Mouse (Mus musculus): ENCODE data around the gene B3gnt2.

Gene B3gnt2

DNA sequence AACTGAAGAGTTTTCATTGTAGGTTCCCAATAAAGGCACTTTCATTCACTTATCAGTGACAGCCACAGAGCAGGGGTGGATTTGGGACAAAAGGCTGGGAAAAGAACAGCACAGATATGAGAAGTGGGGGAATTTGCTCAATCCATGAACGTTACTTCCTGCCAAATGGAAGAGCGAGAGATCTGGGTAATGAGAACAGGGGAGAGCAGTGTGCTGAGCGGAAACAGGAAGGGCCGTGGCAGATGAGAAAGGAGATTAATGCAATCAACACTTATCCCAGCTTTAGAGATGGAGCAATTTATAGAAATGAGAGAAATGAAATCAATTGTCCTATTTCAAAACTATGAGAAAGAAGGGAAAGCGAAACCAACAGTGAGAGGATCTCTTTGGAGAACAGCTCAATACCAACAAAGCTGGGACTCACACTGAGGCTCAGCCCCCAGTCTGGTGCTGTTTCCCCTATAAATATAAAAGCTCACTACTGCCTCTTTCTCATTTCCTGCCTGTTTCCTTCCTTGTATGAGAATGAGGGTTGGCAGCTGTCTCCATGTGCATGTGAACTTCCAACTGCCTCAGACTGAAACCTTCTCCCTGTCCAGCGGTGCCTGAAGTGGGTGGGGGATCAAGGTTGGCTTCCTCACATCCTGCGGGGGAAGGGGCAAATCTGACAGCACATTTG lies 11.0 kb upstream of the B3gnt2 start:
- peak; percentile 27 to 37 for DNase-seq (ENCODE audit: low spot score in 2 of 2)

DNA sequence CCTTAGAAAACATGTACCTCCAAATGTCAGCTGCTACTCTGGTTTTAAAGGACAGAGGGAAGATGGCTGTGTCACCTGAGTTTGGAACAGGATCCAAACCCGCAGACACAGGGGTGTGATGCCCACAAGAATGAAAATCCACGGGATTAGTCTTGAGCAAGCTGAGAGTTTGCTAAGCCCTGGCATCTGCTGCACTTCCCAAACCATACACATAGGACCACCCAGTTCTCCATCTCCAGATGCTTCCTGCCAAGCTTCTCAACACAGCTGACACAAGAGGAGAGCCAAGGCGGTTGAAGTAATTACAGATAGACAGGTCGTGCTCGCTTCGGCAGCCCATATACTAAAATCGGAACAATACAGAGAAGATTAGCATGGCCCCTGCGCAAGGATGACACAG lies 7.8 kb upstream of the B3gnt2 start:
- no peak for DNase-seq (ENCODE audit: low spot score in 2 of 2)

- DNase-seq (ENCODE audit: low spot score in 2 of 2), result no peak
Observed at GRCm38 (mm10) chr11:22867691-22868090, 6.9 kb upstream of the B3gnt2 start.

DNA sequence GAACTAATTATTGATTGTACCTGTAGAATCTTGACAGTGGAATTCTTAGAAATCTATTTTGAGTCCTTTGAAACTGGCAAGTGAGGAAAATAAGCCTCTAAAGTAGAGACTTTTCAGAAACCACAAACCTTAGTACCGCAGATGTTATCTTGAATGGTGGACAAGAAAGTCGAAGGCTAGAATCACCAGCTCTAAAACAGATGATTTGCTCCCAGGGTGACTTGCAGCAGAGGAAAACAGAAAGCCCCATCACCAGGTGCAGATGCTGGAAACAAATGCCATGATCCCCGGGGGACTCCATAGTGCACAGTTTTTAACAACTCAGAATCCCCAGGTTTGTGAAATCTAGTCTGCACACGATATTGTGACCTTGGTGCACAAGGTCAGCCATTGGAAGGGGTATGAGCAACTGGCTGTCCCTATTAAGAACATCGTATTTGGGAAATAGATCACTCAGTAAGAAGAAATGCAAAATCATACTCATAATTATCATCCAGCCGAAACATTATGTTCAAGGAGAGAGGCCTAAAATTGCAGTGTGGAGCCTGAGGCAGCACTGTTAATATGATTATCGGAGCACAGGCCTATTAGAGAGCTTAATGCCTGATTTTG lies 5.0 kb upstream of the B3gnt2 start:
- no peak for DNase-seq (ENCODE audit: low spot score in 2 of 2)

GRCm38 (mm10) chr11:22864305-22865060 lies 3.7 kb upstream of the B3gnt2 start:
- no peak for DNase-seq (ENCODE audit: low spot score in 2 of 2)

GRCm38 (mm10) chr11:22863581-22863980 lies 2.8 kb upstream of the B3gnt2 start:
- DNase-seq (ENCODE audit: low spot score in 2 of 2), result no peak

GRCm38 (mm10) chr11:22861315-22861714 lies 554 bp upstream of the B3gnt2 start:
- no peak for DNase-seq (ENCODE audit: low spot score in 2 of 2)

DNA sequence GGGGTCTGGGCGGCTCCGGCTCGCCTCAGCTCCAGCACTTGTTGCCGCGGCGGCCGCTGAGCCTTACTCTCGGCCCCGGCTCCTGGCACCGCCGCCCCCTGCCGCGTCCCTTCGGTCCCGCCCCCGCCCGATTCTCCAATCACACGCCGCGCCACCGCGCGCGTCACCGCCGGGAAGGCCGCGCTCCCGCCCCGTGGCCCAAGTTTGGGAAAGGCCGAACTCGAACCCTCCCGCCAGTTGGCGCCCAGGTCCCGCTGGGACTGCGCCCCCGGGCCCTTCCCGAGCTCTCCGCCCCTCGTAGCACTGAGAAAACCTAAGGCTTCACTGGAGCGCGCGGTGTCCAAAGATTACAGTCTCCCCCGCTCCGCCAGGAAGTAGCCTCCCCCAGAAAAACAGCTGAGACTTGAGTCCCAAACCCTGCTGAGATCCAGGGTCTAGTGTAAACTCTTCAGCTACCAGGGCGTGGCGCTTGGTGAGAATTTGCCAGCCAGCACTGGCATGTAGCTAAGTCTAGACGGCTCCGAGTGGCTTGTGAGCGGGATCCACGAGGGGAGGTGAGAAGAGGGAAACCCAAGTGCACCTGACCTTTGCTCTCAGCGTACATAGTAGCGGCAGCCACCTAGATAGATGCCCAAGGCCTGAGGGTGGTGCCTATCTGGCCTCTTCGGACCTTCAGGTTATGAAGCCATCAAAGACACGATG lies 977 bp downstream of the B3gnt2 start:
- peak; percentile 84 to 89 for DNase-seq (ENCODE audit: low spot score in 2 of 2)

- DNase-seq (ENCODE audit: low spot score in 2 of 2), result no peak
Observed at GRCm38 (mm10) chr11:22859301-22859632, 1.5 kb downstream of the B3gnt2 start.

DNA sequence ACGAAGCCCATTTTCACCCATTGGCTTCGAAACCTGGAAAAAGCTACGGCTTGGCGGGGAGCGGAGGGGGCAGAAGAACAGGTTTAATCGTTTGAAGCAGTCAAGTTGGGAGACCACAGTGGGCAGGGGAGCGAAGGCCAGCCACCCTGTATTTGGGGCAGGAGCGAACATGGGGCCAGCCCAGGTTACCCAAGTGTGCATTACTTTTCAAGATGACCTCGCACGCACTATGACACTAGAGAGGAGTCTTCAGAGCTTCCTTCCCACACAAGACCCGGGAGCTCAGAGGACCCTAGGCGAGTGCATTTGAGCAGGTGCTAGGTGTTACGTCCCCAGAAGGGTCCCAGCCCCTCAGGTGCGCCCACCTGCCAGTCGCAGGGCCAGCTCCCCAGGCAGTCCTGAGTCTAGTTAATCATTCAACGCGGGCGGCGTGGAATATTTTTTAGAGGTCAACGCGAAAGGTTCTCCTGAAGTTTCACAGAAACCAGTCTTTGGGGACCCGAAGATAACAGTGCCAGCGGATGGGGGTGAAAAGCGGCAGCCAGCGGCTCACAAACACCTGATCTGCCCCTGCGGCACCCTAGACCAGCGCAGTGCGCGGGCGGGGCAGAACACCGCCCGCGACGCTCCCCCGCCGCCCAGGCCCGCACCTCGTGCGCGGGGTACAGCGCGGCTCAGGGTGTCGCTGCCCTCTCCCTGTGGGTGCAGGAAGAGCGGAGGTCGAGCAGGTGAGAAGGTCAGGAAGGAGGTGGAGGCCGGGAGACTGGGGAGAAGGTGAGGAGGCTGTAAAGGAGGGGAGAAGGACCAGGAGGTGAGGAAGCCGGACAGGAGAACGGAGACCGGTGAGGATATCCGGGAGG lies 2.1 kb downstream of the B3gnt2 start:
- peak; percentile 43 to 44 for DNase-seq (ENCODE audit: low spot score in 2 of 2)

- DNase-seq (ENCODE audit: low spot score in 2 of 2), result peak in 1 of 2 experiments; percentile 40
Observed at GRCm38 (mm10) chr11:22857705-22858440, 2.9 kb downstream of the B3gnt2 start.

- DNase-seq (ENCODE audit: low spot score in 2 of 2), result no peak
Observed at GRCm38 (mm10) chr11:22857106-22857704, 3.6 kb downstream of the B3gnt2 start.

- no peak for DNase-seq (ENCODE audit: low spot score in 2 of 2)
Observed at GRCm38 (mm10) chr11:22856371-22856965, 4.3 kb downstream of the B3gnt2 start.

DNA sequence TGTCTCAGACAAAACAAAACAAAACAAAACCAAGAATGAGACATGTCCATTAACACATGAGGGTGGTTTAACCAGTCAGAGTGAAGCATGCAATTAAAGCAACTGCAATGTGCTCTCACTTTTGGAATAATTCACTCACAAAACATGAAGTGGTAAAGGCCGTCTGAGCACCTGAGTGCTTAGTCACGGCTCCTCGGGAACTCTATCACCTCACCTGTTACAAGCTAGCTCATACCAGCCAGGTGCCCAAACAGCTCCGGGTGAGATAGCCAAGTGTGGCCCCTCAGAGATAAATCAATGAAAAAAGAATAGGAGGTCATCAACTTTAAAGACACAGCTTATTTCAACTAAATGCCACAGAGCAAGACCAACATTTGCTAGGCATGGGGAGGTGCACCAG lies 6.2 kb downstream of the B3gnt2 start:
- no peak for DNase-seq (ENCODE audit: low spot score in 2 of 2)

DNA sequence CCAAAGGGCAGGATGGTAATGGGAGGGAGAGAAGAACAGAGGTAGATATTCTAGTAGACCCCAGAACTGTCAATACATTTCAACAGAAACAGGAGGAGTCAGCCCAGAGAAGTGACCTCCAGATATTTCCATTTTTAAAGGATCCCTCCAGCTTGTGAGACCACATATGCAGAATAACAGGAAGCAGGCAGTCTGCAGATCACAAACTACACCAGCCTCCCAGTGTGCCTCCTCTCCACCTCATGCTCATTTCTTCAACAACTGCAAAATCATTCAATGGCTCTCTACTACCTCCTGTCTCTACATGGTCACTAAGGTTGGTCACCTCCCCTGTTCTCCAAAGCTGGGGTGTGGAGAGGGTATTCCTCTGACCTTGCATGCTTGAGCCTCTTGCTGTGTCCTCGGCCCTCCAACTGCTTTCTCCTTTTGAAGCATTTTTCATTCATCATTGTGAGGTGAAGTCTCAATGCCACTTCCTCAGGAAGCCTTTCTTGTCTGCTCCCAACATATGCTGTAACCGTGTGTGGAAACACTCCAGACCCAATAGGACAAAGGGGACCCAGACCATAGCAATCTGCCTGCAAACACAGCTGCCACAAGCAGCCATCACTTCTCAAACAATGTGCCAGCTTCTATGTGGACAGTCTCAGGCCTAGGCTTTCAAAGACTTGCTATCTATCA lies 7.1 kb downstream of the B3gnt2 start:
- peak in 1 of 2 experiments; percentile 45 for DNase-seq (ENCODE audit: low spot score in 2 of 2)

DNA sequence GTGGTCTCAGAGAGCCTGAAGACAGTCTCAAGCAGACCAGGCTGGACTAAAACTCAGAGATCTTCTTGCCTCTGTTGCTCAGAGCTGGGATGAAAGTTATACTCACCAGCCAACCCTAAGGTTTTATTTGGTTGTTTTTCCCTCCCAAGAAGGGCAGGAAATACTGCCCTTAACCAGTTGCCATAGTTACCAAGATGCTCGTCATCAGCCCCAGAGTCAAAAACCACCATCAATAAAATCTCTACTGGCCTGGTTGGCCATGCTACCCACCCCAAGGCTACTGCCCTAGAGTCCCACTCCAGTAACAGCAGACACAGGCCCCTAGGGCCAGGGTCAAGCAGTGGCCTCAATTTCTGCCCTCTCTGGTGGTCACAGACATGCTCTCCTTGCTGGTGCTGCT lies 8.3 kb downstream of the B3gnt2 start:
- no peak for DNase-seq (ENCODE audit: low spot score in 2 of 2)

DNA sequence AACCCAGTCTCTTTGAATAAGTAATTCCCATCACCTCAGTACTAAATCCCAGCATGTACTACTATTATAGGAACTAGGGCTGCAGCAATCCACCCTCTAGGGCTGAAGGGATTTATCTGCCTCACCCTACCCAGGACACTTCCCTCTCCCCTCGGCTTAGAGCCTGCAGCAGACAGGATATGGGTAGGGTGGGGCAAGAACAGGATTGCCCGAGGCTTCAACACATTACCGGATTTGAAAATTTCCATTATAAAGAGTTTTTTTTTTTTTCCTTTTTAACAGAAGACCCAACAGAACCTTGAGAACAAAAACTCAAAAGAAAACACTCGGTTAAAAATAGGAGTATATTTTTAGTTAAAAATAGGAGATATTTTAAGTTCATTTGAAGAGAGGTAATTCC lies 9.3 kb downstream of the B3gnt2 start:
- DNase-seq (ENCODE audit: low spot score in 2 of 2), result no peak

- no peak for DNase-seq (ENCODE audit: low spot score in 2 of 2)
Observed at GRCm38 (mm10) chr11:22850077-22850476, 10.7 kb downstream of the B3gnt2 start.

- DNase-seq (ENCODE audit: low spot score in 2 of 2), result no peak
Observed at GRCm38 (mm10) chr11:22848649-22849195, 12.0 kb downstream of the B3gnt2 start.
